Mouse (Mus musculus) cerebellum, adult 11 months (tissue): ENCODE data around the gene Paqr8.

Experiments
- DNase-seq: peaks from one replicate; pipeline ENCODE4 v3.0.0; 2022

Paqr8 gene

GRCm38 (mm10) chr1:20974341-20975135, 84.1 kb downstream of the Paqr8 start:
- DNase-seq: no peak

GRCm38 (mm10) chr1:20980553-20980952, 90.1 kb downstream of the Paqr8 start:
- DNase-seq: no peak

- DNase-seq: no peak
Observed at GRCm38 (mm10) chr1:20981764-20982163, 91.4 kb downstream of the Paqr8 start.

DNA sequence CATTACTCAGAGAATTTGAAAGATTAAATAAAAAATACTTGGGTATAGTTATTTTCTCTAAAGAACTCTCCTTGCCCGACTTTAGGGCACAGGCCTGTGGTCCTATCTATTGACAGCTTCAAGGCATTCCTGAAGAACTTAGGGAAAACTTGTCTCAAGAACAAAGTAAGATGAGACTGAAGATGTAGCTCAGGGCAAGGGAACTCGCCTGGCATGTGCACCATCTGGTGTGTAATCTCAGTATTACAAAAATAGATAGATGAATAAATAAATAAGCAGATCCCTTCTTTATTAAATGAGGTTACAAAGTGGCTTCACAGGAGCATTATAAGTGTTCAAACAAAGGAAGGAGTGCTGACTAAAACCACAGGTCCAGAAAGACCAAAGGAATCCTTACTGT, 93.7 kb downstream of the Paqr8 start:
- DNase-seq: no peak

GRCm38 (mm10) chr1:20984582-20984981, 94.2 kb downstream of the Paqr8 start:
- DNase-seq: no peak

- DNase-seq: no peak
Observed at GRCm38 (mm10) chr1:20986378-20987056, 96.1 kb downstream of the Paqr8 start.
